Mouse (Mus musculus): ENCODE results near the gene Lcor. TPM values are rescaled to one million over a fixed set of nuclear protein-coding genes. Genes with fewer than 3 reads are reported as not detected.

Gene Lcor
- polyA plus RNA-seq, 1 experiment from 2014 or later, result 11.4 TPM

DNA sequence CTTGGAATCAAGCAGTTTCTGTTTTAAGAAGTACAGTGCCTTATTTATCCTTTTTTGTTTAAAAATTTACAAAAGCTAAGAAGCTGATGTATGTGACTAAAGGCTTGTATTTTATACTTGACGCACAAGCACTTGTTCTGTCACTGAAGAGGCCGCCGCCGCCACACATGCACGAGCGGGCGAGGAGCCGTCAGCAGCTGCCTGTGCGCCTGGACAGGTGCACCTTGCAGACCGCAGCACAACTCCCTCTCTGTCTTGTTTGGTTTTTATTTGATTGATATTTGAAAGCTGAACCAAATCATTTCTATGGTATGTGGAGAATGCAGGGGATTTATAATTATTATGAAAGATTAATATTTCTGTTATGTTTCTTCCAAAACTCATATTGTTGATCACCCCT lies 104.3 kb downstream of the Lcor start:
- H3K4me3 ChIP-seq (ENCODE audit: low read depth, low read length), result no peak overlapping the region
- H3K36me3 ChIP-seq (ENCODE audit: control insufficient read depth, insufficient read depth, low read length), result peaks cover 2% of the 10 kb centered on the region; the same call in 1 of the 2 replicates
- no peaks in the 10 kb centered on the region for H3K27me3 ChIP-seq (ENCODE audit: control insufficient read depth, insufficient read depth, low read length)
- H3K4me2 ChIP-seq (ENCODE audit: low read depth, severe bottlenecking), result no peak overlapping the region
- H3K27ac ChIP-seq (replicated peaks; ENCODE audit: low read depth, low read length), result no peak overlapping the region
- DNase-seq (ENCODE audit: low spot score), result no peak
- 96% methylated on average over 10 of the region's 10 CpGs for WGBS
- H3K9me3 ChIP-seq (ENCODE audit: control insufficient read depth, low read length), result no peaks in the 10 kb centered on the region
- H3K4me1 ChIP-seq (ENCODE audit: control insufficient read depth, insufficient read depth, low read length), result no peaks in the 10 kb centered on the region
- no peak for ATAC-seq (ENCODE audit: insufficient number of reproducible peaks, low FRiP score, low TSS enrichment, low read depth)
- no peak overlapping the region for H3K9ac ChIP-seq (ENCODE audit: low read length)

DNA sequence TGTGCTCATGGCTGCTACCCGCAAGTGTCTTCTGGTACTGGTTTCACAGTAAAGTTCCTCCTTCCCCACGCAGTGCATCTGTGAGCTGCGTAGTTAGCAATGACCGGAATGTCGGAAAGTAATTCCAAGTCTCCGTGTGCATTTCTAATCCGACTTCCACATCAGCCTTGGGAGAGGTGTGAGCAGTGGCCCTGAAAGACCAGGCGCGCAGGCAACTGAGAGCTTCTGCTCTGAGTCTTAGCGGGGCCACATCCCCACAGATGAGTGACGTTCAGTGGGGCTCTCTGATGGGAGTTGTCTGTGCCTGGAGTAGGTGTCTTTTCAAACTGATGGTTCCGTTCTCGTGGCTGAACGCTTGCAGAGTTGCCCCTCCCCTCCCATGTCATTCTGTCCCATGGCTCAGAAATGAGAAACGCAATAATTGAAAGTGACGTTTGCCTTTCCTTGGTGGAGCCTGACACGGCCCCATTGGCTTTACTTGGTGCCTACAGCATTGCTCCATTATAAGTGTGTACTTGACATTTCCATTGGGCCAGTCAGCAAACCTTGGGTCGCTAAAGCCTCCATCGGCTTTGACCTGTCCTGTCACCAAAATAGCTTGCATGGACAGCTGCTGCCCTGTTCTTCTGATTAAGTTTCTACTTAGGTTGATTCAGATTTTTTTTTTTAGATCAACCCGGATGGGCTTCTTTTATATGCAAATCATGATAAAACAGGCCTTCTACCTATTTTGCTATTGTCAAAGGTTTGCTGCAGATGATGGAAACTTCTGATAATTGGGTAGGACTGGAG lies 105.2 kb downstream of the Lcor start:
- Histone ChIP-seq H3K27me3 (ENCODE audit: control insufficient read depth, insufficient read depth, low read length) (no peaks in the 10 kb centered on the region), H3K27ac (replicated peaks; ENCODE audit: low read depth, low read length) (no peak overlapping the region), H3K4me2 (ENCODE audit: low read depth, severe bottlenecking) (no peak overlapping the region), H3K9ac (ENCODE audit: low read length) (no peak overlapping the region), H3K4me1 (ENCODE audit: control insufficient read depth, insufficient read depth, low read length) (no peaks in the 10 kb centered on the region), H3K4me3 (ENCODE audit: low read depth, low read length) (no peak overlapping the region), H3K9me3 (ENCODE audit: control insufficient read depth, low read length) (no peaks in the 10 kb centered on the region), H3K36me3 (ENCODE audit: control insufficient read depth, insufficient read depth, low read length) (peaks cover 2% of the 10 kb centered on the region; the same call in 1 of the 2 replicates)
- ATAC-seq (ENCODE audit: insufficient number of reproducible peaks, low FRiP score, low TSS enrichment, low read depth), result no peak
- no peak for DNase-seq (ENCODE audit: low spot score)
- WGBS, result 92% methylated on average over 20 of the region's 20 CpGs

DNA sequence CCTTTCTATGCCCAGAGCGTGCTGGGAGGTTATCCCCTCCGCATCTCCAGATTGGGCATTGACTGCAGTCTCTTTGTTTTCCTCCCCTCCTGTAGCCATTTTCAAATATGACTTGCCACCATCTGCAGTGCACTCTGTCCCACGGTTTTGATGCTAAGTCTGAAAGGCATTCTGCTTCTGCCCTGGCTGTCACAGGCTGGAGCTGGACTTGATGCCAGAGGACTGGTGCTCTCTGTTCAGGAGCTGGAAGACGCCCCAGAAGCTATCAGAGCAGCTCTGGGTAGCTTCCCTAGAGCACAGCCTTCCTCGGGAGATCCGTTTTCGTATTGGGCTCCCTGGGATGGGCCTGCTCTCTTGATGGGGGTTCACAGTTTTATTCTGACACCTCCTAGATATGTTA lies 106.6 kb downstream of the Lcor start:
- Histone ChIP-seq H3K9ac (ENCODE audit: low read length) (no peak overlapping the region), H3K4me1 (ENCODE audit: control insufficient read depth, insufficient read depth, low read length) (no peaks in the 10 kb centered on the region)

DNA sequence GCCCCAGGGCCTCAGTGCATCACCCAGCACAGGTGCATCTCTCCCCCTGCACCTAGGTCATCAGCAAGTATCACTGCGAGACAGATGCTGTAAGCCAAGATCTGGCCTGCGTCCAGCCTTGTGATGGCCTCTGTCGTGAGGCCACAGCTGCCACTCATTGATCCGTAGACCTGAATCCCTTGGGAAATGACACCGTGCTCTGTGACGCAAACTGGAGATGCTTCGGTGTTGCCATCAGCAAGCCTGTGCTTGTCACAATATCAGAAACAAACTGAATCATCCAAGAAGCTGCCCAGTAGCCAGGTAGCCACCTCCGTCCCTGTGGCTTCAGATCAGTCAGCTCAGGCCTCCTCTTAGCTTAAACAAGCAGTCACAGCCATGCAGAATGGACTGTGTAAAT lies 107.2 kb downstream of the Lcor start:
- H3K4me2 ChIP-seq (ENCODE audit: low read depth, severe bottlenecking), result no peak overlapping the region
- no peak for ATAC-seq (ENCODE audit: insufficient number of reproducible peaks, low FRiP score, low TSS enrichment, low read depth)
- no peaks in the 10 kb centered on the region for H3K9me3 ChIP-seq (ENCODE audit: control insufficient read depth, low read length)
- H3K36me3 ChIP-seq (ENCODE audit: control insufficient read depth, insufficient read depth, low read length), result no peaks in the 10 kb centered on the region
- H3K9ac ChIP-seq (ENCODE audit: low read length), result no peak overlapping the region
- H3K27ac ChIP-seq (replicated peaks; ENCODE audit: low read depth, low read length), result no peak overlapping the region
- H3K4me3 ChIP-seq (ENCODE audit: low read depth, low read length), result no peak overlapping the region
- WGBS, result 88% methylated on average over 8 of the region's 8 CpGs
- no peaks in the 10 kb centered on the region for H3K27me3 ChIP-seq (ENCODE audit: control insufficient read depth, insufficient read depth, low read length)
- no peaks in the 10 kb centered on the region for H3K4me1 ChIP-seq (ENCODE audit: control insufficient read depth, insufficient read depth, low read length)
- DNase-seq (ENCODE audit: low spot score), result no peak

More for the DNA sequence above, 106.6 kb downstream of the Lcor start:
- no peaks in the 10 kb centered on the region for H3K9me3 ChIP-seq (ENCODE audit: control insufficient read depth, low read length)
- DNase-seq (ENCODE audit: low spot score) (no peak), ATAC-seq (ENCODE audit: insufficient number of reproducible peaks, low FRiP score, low TSS enrichment, low read depth) (no peak)
- no peak overlapping the region for H3K4me2 ChIP-seq (ENCODE audit: low read depth, severe bottlenecking)
- H3K27me3 ChIP-seq (ENCODE audit: control insufficient read depth, insufficient read depth, low read length), result no peaks in the 10 kb centered on the region
- H3K4me3 ChIP-seq (ENCODE audit: low read depth, low read length), result no peak overlapping the region
- H3K27ac ChIP-seq (replicated peaks; ENCODE audit: low read depth, low read length), result no peak overlapping the region
- WGBS, result 82% methylated on average over 7 of the region's 7 CpGs
- H3K36me3 ChIP-seq (ENCODE audit: control insufficient read depth, insufficient read depth, low read length), result no peaks in the 10 kb centered on the region

DNA sequence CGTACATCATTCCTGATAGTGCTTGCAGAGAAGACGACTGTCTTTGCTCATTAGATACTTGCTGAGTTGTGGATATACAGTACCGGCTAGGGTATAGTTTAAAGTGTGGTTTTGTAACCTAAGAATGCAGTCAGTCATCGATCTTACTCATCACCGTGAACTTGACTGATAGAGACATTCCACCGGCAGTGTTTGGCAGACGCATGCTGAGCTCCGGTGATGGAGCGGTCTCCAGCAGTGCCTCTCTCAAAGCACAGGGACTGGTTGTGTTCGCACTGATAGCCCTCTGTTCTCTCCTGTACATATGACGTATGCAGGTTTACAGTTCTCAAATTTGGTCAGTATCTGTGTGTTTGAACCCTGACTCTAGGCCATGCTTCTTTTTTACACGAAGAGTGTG lies 109.4 kb downstream of the Lcor start:
- no peak for ATAC-seq (ENCODE audit: insufficient number of reproducible peaks, low FRiP score, low TSS enrichment, low read depth)
- no peak for DNase-seq (ENCODE audit: low spot score)
- 84% methylated on average over 12 of the region's 12 CpGs for WGBS
- H3K9me3 ChIP-seq (ENCODE audit: control insufficient read depth, low read length), result no peaks in the 10 kb centered on the region
- no peaks in the 10 kb centered on the region for H3K36me3 ChIP-seq (ENCODE audit: control insufficient read depth, insufficient read depth, low read length)
- H3K27ac ChIP-seq (replicated peaks; ENCODE audit: low read depth, low read length), result no peak overlapping the region
- no peak overlapping the region for H3K9ac ChIP-seq (ENCODE audit: low read length)
- H3K4me1 ChIP-seq (ENCODE audit: control insufficient read depth, insufficient read depth, low read length), result no peaks in the 10 kb centered on the region
- no peaks in the 10 kb centered on the region for H3K27me3 ChIP-seq (ENCODE audit: control insufficient read depth, insufficient read depth, low read length)
- no peak overlapping the region for H3K4me2 ChIP-seq (ENCODE audit: low read depth, severe bottlenecking)
- H3K4me3 ChIP-seq (ENCODE audit: low read depth, low read length), result no peak overlapping the region

DNA sequence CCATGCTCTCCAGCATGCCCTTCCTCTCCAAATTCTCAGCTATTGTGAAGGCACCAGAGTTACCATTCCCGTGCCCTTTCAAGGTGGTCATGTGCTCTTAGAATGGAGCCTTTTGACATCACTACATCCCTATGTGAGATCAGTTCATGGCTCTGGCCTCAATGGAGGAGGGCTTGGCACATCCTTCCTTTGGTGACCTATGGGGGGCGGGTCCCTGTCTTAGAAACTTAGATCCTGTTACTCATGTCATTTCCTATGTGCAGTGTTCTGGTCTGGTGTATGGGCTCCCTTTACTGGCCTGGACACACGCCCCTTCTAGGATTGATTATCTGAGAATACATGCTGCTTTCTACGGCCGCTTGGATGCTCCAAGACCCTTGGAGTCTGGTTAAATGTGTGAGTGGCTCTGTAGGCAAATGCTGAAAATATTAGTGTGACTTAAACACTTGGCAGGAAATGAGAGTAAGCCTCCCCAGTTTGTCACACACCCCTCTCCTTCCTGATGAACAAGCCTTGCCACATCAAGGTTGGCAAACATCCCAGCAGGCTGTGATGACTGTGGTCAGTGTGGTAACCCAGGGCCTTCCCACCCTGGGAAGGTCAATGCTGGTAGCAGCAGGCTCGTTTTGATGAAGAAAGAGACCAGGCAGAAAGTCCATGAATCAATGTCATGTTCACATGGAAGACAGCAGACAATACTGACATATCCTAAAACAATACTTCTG lies 114.9 kb downstream of the Lcor start:
- ATAC-seq (ENCODE audit: insufficient number of reproducible peaks, low FRiP score, low TSS enrichment, low read depth), result no peak
- WGBS, result 83% methylated on average over 6 of the region's 6 CpGs
- no peak for DNase-seq (ENCODE audit: low spot score)

DNA sequence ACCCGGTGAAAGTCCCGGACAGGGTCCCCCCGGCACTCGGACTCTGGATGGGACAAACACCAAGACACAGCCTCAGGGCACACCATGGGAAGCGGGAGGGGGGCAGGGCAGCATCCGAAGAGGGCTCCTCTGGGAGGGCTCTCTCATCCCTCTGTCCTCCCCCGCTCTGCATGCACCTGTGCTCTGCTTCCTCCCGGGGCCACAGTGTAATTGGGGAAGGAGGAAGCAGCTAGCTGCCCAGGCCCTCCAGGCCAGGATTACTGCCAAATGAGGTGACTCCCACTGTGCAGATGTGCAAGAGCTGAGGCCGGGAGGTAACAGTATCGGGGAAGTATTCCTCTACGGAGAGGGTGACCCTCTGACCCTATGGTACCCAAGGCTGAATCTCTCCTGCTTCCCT lies 118.2 kb downstream of the Lcor start:
- Histone ChIP-seq H3K27ac (replicated peaks; ENCODE audit: low read depth, low read length) (no peak overlapping the region), H3K4me1 (ENCODE audit: control insufficient read depth, insufficient read depth, low read length) (no peaks in the 10 kb centered on the region), H3K9ac (ENCODE audit: low read length) (0 out of 2 replicates have a peak overlapping the region, but pooled peaks have one; percentile 2), H3K27me3 (ENCODE audit: control insufficient read depth, insufficient read depth, low read length) (no peaks in the 10 kb centered on the region), H3K4me2 (ENCODE audit: low read depth, severe bottlenecking) (no peak overlapping the region), H3K36me3 (ENCODE audit: control insufficient read depth, insufficient read depth, low read length) (no peaks in the 10 kb centered on the region), H3K9me3 (ENCODE audit: control insufficient read depth, low read length) (no peaks in the 10 kb centered on the region), H3K4me3 (ENCODE audit: low read depth, low read length) (no peak overlapping the region)
- ATAC-seq (ENCODE audit: insufficient number of reproducible peaks, low FRiP score, low TSS enrichment, low read depth), result no peak
- WGBS, result 56% methylated on average over 11 of the region's 11 CpGs
- DNase-seq (ENCODE audit: low spot score), result no peak

More for the DNA sequence above, 114.9 kb downstream of the Lcor start:
- Histone ChIP-seq H3K27me3 (ENCODE audit: control insufficient read depth, insufficient read depth, low read length) (no peaks in the 10 kb centered on the region), H3K4me3 (ENCODE audit: low read depth, low read length) (no peak overlapping the region), H3K9me3 (ENCODE audit: control insufficient read depth, low read length) (no peaks in the 10 kb centered on the region), H3K27ac (replicated peaks; ENCODE audit: low read depth, low read length) (no peak overlapping the region), H3K4me2 (ENCODE audit: low read depth, severe bottlenecking) (no peak overlapping the region), H3K4me1 (ENCODE audit: control insufficient read depth, insufficient read depth, low read length) (no peaks in the 10 kb centered on the region), H3K36me3 (ENCODE audit: control insufficient read depth, insufficient read depth, low read length) (no peaks in the 10 kb centered on the region), H3K9ac (ENCODE audit: low read length) (no peak overlapping the region)

DNA sequence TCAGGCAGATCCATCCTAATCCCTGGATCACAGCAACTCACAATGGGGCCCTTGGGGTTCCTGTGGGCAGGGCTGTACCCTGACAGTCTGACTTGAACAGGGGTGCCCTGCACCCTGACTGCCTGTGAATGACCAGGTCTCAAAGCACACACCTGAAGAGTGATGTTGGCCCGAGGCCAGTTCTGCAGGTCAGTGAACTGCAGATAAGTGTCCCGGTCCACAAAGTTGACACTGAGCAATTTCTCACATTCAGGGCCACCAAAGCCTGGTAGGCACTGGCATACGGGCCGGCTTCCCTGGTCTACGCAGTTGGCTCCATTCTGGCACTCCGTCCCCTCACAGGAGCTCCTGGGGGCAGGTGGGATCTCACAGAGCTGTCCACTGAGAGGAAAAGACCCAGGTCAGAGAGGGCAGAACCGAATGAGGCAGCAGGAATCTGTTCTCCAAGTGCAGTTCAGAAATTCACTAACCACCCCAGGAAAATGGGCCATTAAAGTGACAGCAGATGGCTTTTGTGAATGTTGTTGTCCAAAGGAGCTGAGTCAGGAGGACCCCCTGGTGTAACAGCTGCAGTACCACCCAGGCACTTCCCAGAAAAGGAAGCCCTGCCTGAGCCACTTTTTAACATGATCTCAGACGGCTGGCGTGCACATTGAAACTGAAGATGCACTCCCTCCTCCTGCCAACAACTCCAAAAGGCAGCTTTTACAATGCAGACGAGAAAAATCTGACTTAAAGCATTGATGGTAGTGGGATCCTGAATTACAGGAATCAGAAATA lies 124.0 kb downstream of the Lcor start:
- Histone ChIP-seq H3K27ac (replicated peaks; ENCODE audit: low read depth, low read length) (no peak overlapping the region), H3K9ac (ENCODE audit: low read length) (no peak overlapping the region)
- 78% methylated on average over 10 of the region's 10 CpGs for WGBS

More for the DNA sequence above, 124.0 kb downstream of the Lcor start:
- no peak for ATAC-seq (ENCODE audit: insufficient number of reproducible peaks, low FRiP score, low TSS enrichment, low read depth)
- no peaks in the 10 kb centered on the region for H3K4me1 ChIP-seq (ENCODE audit: control insufficient read depth, insufficient read depth, low read length)
- no peak overlapping the region for H3K4me2 ChIP-seq (ENCODE audit: low read depth, severe bottlenecking)
- H3K4me3 ChIP-seq (ENCODE audit: low read depth, low read length), result no peak overlapping the region
- H3K36me3 ChIP-seq (ENCODE audit: control insufficient read depth, insufficient read depth, low read length), result no peaks in the 10 kb centered on the region
- DNase-seq (ENCODE audit: low spot score), result no peak
- no peaks in the 10 kb centered on the region for H3K9me3 ChIP-seq (ENCODE audit: control insufficient read depth, low read length)
- no peaks in the 10 kb centered on the region for H3K27me3 ChIP-seq (ENCODE audit: control insufficient read depth, insufficient read depth, low read length)

Measured in limb, embryonic 11.5 days (tissue).